Mouse (Mus musculus) myocyte (in vitro differentiated cells): ENCODE measurements at regions not wholly inside any gene's neighbourhood (a gene's known extent, or its start where the extent isn't known, plus 50 kb on each side); places are given as distances from the start of the nearest gene placed in this dataset.

Experiments used
- H3K27me3 ChIP-seq: one replicate; pipeline ENCODE4 v1.6.1; 2011; ENCODE audit not compliant: control insufficient read depth, insufficient read depth, insufficient read length
- H3K36me3 ChIP-seq: one replicate; pipeline ENCODE4 v1.6.1; 2011; ENCODE audit not compliant: control insufficient read depth, insufficient read depth
- H3K4me2 ChIP-seq: one replicate; pipeline ENCODE4 v1.6.1; 2011; ENCODE audit warnings: low read depth, control low read depth
- H3K4me3 ChIP-seq: one replicate; pipeline ENCODE4 v1.5.1; 2011; ENCODE audit warnings: mild to moderate bottlenecking, control low read depth, moderate library complexity
- H3K79me2 ChIP-seq: one replicate; pipeline ENCODE4 v1.6.1; 2011; ENCODE audit not compliant: control insufficient read depth, insufficient read depth
- H3ac ChIP-seq: one replicate; pipeline ENCODE4 v1.6.1; 2011; ENCODE audit not compliant: control insufficient read depth, insufficient read length
- CEBPB ChIP-seq: IDR thresholded peaks from 2 replicates; pipeline ENCODE4 v1.6.1; 2011; ENCODE audit warnings: mild to moderate bottlenecking, moderate library complexity; ENCODE audit not compliant: poor library complexity, insufficient read depth, severe bottlenecking
- E2F4 ChIP-seq: IDR thresholded peaks from one replicate; pipeline ENCODE4 v1.6.1; 2011; ENCODE audit warnings: mild to moderate bottlenecking, control low read depth, moderate library complexity; ENCODE audit not compliant: insufficient read depth
- MAX ChIP-seq: IDR thresholded peaks from one replicate; pipeline ENCODE4 v1.6.1; 2011; ENCODE audit warnings: low read depth, mild to moderate bottlenecking, control low read depth
- MYOD1 ChIP-seq, 3 experiments: IDR thresholded peaks; one replicate each; pipeline ENCODE4 v1.6.1; 2011; ENCODE audit warnings: control low read depth in 2 of 3, low read depth in 2 of 3, mild to moderate bottlenecking in 2 of 3, moderate library complexity in 1 of 3; ENCODE audit not compliant: insufficient read length in 2 of 3, control insufficient read depth in 1 of 3
- MYOG ChIP-seq, 3 experiments: IDR thresholded peaks; one replicate each; pipeline ENCODE4 v1.6.1; 2011; ENCODE audit warnings: control low read depth in 2 of 3, low read depth in 2 of 3, mild to moderate bottlenecking in 2 of 3; ENCODE audit not compliant: insufficient read length in 2 of 3, control insufficient read depth in 1 of 3, insufficient read depth in 1 of 3
- POLR2A ChIP-seq: IDR thresholded peaks from one replicate; pipeline ENCODE4 v1.6.1; 2011; ENCODE audit warnings: low read depth, mild to moderate bottlenecking, control low read depth, moderate library complexity; ENCODE audit not compliant: insufficient read length
- POLR2AphosphoS2 ChIP-seq: IDR thresholded peaks from one replicate; pipeline ENCODE4 v1.6.1; 2011; ENCODE audit warnings: low read depth, control low read depth; ENCODE audit not compliant: insufficient read length
- REST ChIP-seq: IDR thresholded peaks from one replicate; pipeline ENCODE4 v1.6.1; 2011; ENCODE audit warnings: mild to moderate bottlenecking, control low read depth, moderate library complexity; ENCODE audit not compliant: insufficient read depth, insufficient read length
- SRF ChIP-seq: IDR thresholded peaks from one replicate; pipeline ENCODE4 v1.6.1; 2011; ENCODE audit warnings: low read depth; ENCODE audit not compliant: control insufficient read depth, insufficient read length
- TCF12 ChIP-seq: IDR thresholded peaks from one replicate; pipeline ENCODE4 v1.6.1; 2011; ENCODE audit warnings: mild to moderate bottlenecking, control low read depth; ENCODE audit not compliant: poor library complexity, insufficient read depth, severe bottlenecking
- TCF3 ChIP-seq: IDR thresholded peaks from one replicate; pipeline ENCODE4 v1.6.1; 2011; ENCODE audit warnings: low read depth, control low read depth; ENCODE audit not compliant: insufficient read length
- USF1 ChIP-seq: IDR thresholded peaks from one replicate; pipeline ENCODE4 v1.6.1; 2011; ENCODE audit warnings: low read depth, mild to moderate bottlenecking, control low read depth, moderate library complexity

- no peaks in the 10 kb centered on the region for H3K79me2 ChIP-seq
- no peaks in the 10 kb centered on the region for H3K27me3 ChIP-seq
- H3K4me3 ChIP-seq: no peak overlapping the region
These were observed 237.9 kb downstream of the Qk start for GRCm38 (mm10) chr17:10081721-10082120.

GRCm38 (mm10) chr17:10079853-10080650 is 239.6 kb downstream of the Qk start:
- no peak overlapping the region for H3ac ChIP-seq
- H3K27me3 ChIP-seq: no peaks in the 10 kb centered on the region
- no peaks in the 10 kb centered on the region for H3K36me3 ChIP-seq
- H3K4me2 ChIP-seq: peak overlapping the region; percentile 45
- H3K79me2 ChIP-seq: no peaks in the 10 kb centered on the region
- TF ChIP-seq MYOG (IDR thresholded peaks at IDR 0.05; ENCODE audit: control insufficient read depth in 1 of 3, insufficient read depth in 1 of 3, insufficient read length in 2 of 3, low read depth in 2 of 3) (peak; percentile 4 to 62 (median 26)), SRF (no peak), MYOD1 (IDR thresholded peaks at IDR 0.05; ENCODE audit: control insufficient read depth in 1 of 3, insufficient read length in 2 of 3, low read depth in 2 of 3) (peak in 2 of 3 experiments; percentile 54 to 79), TCF3 (peak; percentile 31)
- H3K4me3 ChIP-seq: no peak overlapping the region

More at GRCm38 (mm10) chr17:10081721-10082120, 237.9 kb downstream of the Qk start:
- H3ac ChIP-seq: no peak overlapping the region
- TF ChIP-seq USF1 (no peak), MYOG (IDR thresholded peaks at IDR 0.05; ENCODE audit: control insufficient read depth in 1 of 3, insufficient read depth in 1 of 3, insufficient read length in 2 of 3, low read depth in 2 of 3) (no peak), POLR2AphosphoS2 (no peak), TCF3 (no peak), CEBPB (no peak)
- no peak overlapping the region for H3K4me2 ChIP-seq
- H3K36me3 ChIP-seq: no peaks in the 10 kb centered on the region

- H3K4me3 ChIP-seq: no peak overlapping the region
- H3K4me2 ChIP-seq: no peak overlapping the region
- H3ac ChIP-seq: no peak overlapping the region
- TF ChIP-seq POLR2AphosphoS2 (no peak), REST (no peak), TCF12 (no peak), POLR2A (no peak), USF1 (no peak), MAX (no peak), TCF3 (no peak), SRF (no peak), E2F4 (no peak), MYOG (IDR thresholded peaks at IDR 0.05; ENCODE audit: control insufficient read depth in 1 of 3, insufficient read depth in 1 of 3, insufficient read length in 2 of 3, low read depth in 2 of 3) (no peak)
- no peaks in the 10 kb centered on the region for H3K27me3 ChIP-seq
- no peaks in the 10 kb centered on the region for H3K36me3 ChIP-seq
- H3K79me2 ChIP-seq: no peaks in the 10 kb centered on the region
These were observed 240.9 kb downstream of the Qk start for GRCm38 (mm10) chr17:10078536-10079319.

GRCm38 (mm10) chr17:10073301-10073700 is 246.4 kb downstream of the Qk start:
- no peak overlapping the region for H3K4me2 ChIP-seq
- H3K27me3 ChIP-seq: no peaks in the 10 kb centered on the region
- H3K4me3 ChIP-seq: no peak overlapping the region
- no peaks in the 10 kb centered on the region for H3K36me3 ChIP-seq
- H3ac ChIP-seq: no peak overlapping the region
- H3K79me2 ChIP-seq: no peaks in the 10 kb centered on the region
- TF ChIP-seq SRF: no peak
- no peak for TF ChIP-seq MYOD1 (IDR thresholded peaks at IDR 0.05; ENCODE audit: control insufficient read depth in 1 of 3, insufficient read length in 2 of 3, low read depth in 2 of 3)
- no peak for TF ChIP-seq REST
- TF ChIP-seq POLR2AphosphoS2: no peak
- no peak for TF ChIP-seq MYOG (IDR thresholded peaks at IDR 0.05; ENCODE audit: control insufficient read depth in 1 of 3, insufficient read depth in 1 of 3, insufficient read length in 2 of 3, low read depth in 2 of 3)
- no peak for TF ChIP-seq POLR2A

GRCm38 (mm10) chr17:10069251-10069650 is 250.4 kb downstream of the Qk start:
- Histone ChIP-seq H3K79me2 (no peaks in the 10 kb centered on the region), H3K27me3 (no peaks in the 10 kb centered on the region), H3K36me3 (no peaks in the 10 kb centered on the region), H3K4me3 (no peak overlapping the region), H3ac (no peak overlapping the region), H3K4me2 (peak overlapping the region; percentile 42)
- TF ChIP-seq POLR2AphosphoS2 (no peak), REST (no peak), SRF (no peak), MYOD1 (IDR thresholded peaks at IDR 0.05; ENCODE audit: control insufficient read depth in 1 of 3, insufficient read length in 2 of 3, low read depth in 2 of 3) (peak; percentile 57 to 81 (median 69)), MAX (no peak), TCF12 (no peak), E2F4 (no peak), USF1 (no peak), TCF3 (no peak), MYOG (IDR thresholded peaks at IDR 0.05; ENCODE audit: control insufficient read depth in 1 of 3, insufficient read depth in 1 of 3, insufficient read length in 2 of 3, low read depth in 2 of 3) (peak in 2 of 3 experiments; percentile 43 to 51), CEBPB (0 out of 2 replicates have a peak, but pooled peaks have one; percentile 19), POLR2A (no peak)
